Mouse (Mus musculus) bone marrow macrophage, adult 2 months (primary cell): ENCODE data around the gene Inpp5a. TPM values are rescaled to one million over a fixed set of nuclear protein-coding genes. Genes with fewer than 3 reads are reported as not detected.

Experiments used
- H3K27ac ChIP-seq: 2 replicates; pipeline ENCODE4 v1.5.1; 2012; ENCODE audit warnings: low read depth, low read length; ENCODE audit not compliant: insufficient read depth
- H3K4me1 ChIP-seq: 2 replicates; pipeline ENCODE4 v1.6.1; 2012; ENCODE audit warnings: low read length; ENCODE audit not compliant: control insufficient read depth, insufficient read depth
- H3K4me3 ChIP-seq: 2 replicates; pipeline ENCODE4 v1.5.1; 2012; ENCODE audit warnings: mild to moderate bottlenecking, low read length, moderate library complexity; ENCODE audit not compliant: insufficient read depth
- CTCF ChIP-seq: IDR thresholded peaks from 2 replicates; pipeline ENCODE4 v1.5.1; 2012; ENCODE audit warnings: low read depth, mild to moderate bottlenecking, low read length, moderate library complexity
- POLR2A ChIP-seq: IDR thresholded peaks from 2 replicates; pipeline ENCODE4 v1.6.1; 2012; ENCODE audit warnings: mild to moderate bottlenecking, low read depth, low read length, borderline replicate concordance
- polyA plus RNA-seq: library from polyadenylated mRNA; stranded (reverse); fragments of >200 nt; gene quantifications from 2 replicates; pipeline ENCODE4 v1.2.4, GENCODE M21; 2012; ENCODE audit not compliant: missing spikeins, insufficient read depth, insufficient read length

The Inpp5a gene
- polyA plus RNA-seq, 1 experiment = 16.2 TPM

GRCm38 (mm10) chr7:139467896-139468279, 79.0 kb downstream of the Inpp5a start:
- no peak for TF ChIP-seq CTCF
- no peak for TF ChIP-seq POLR2A
- no peak overlapping the region for H3K27ac ChIP-seq
- H3K4me1 ChIP-seq = peaks cover 32% of the 10 kb centered on the region
- no peak overlapping the region for H3K4me3 ChIP-seq

- no peak overlapping the region for H3K27ac ChIP-seq
- TF ChIP-seq CTCF (no peak), POLR2A (no peak)
- no peak overlapping the region for H3K4me3 ChIP-seq
- peaks cover 34% of the 10 kb centered on the region for H3K4me1 ChIP-seq
Measured at GRCm38 (mm10) chr7:139468440-139468839, 79.5 kb downstream of the Inpp5a start.

GRCm38 (mm10) chr7:139469457-139469856, 80.5 kb downstream of the Inpp5a start:
- Histone ChIP-seq H3K27ac (no peak overlapping the region), H3K4me3 (no peak overlapping the region), H3K4me1 (peaks cover 39% of the 10 kb centered on the region)
- TF ChIP-seq POLR2A = no peak
- TF ChIP-seq CTCF = no peak

GRCm38 (mm10) chr7:139470481-139470880, 81.6 kb downstream of the Inpp5a start:
- Histone ChIP-seq H3K4me1 (peaks cover 42% of the 10 kb centered on the region), H3K27ac (no peak overlapping the region), H3K4me3 (no peak overlapping the region)
- TF ChIP-seq CTCF = no peak
- TF ChIP-seq POLR2A = no peak

- no peak overlapping the region for H3K4me3 ChIP-seq
- no peak overlapping the region for H3K27ac ChIP-seq
- peaks cover 45% of the 10 kb centered on the region for H3K4me1 ChIP-seq
- TF ChIP-seq CTCF (no peak), POLR2A (no peak)
Measured at GRCm38 (mm10) chr7:139472052-139472451, 83.1 kb downstream of the Inpp5a start.

GRCm38 (mm10) chr7:139472865-139473549, 84.1 kb downstream of the Inpp5a start:
- no peak overlapping the region for H3K27ac ChIP-seq
- H3K4me3 ChIP-seq = no peak overlapping the region

GRCm38 (mm10) chr7:139475896-139476295, 87.0 kb downstream of the Inpp5a start:
- Histone ChIP-seq H3K27ac (no peak overlapping the region), H3K4me3 (no peak overlapping the region), H3K4me1 (peaks cover 32% of the 10 kb centered on the region)
- TF ChIP-seq POLR2A = no peak
- no peak for TF ChIP-seq CTCF

More at GRCm38 (mm10) chr7:139472865-139473549, 84.1 kb downstream of the Inpp5a start:
- TF ChIP-seq POLR2A = no peak
- TF ChIP-seq CTCF = peak; percentile 69
- H3K4me1 ChIP-seq = peaks cover 37% of the 10 kb centered on the region

- Histone ChIP-seq H3K4me1 (peaks cover 31% of the 10 kb centered on the region), H3K27ac (no peak overlapping the region)
- TF ChIP-seq CTCF (no peak), POLR2A (no peak)
Measured at GRCm38 (mm10) chr7:139476700-139477099, 87.8 kb downstream of the Inpp5a start.

GRCm38 (mm10) chr7:139477748-139478147, 88.8 kb downstream of the Inpp5a start:
- H3K4me3 ChIP-seq = no peak overlapping the region
- H3K4me1 ChIP-seq = peaks cover 22% of the 10 kb centered on the region
- H3K27ac ChIP-seq = no peak overlapping the region
- TF ChIP-seq CTCF (no peak), POLR2A (no peak)

More at GRCm38 (mm10) chr7:139476700-139477099, 87.8 kb downstream of the Inpp5a start:
- H3K4me3 ChIP-seq = no peak overlapping the region

GRCm38 (mm10) chr7:139479077-139479476, 90.2 kb downstream of the Inpp5a start:
- H3K4me1 ChIP-seq = peaks cover 16% of the 10 kb centered on the region
- H3K4me3 ChIP-seq = no peak overlapping the region
- TF ChIP-seq POLR2A (no peak), CTCF (no peak)

More at GRCm38 (mm10) chr7:139479077-139479476, 90.2 kb downstream of the Inpp5a start:
- no peak overlapping the region for H3K27ac ChIP-seq
